Mouse (Mus musculus) heart, adult 18-20 months (tissue): ENCODE measurements around the gene Slc29a1. TPM values are rescaled to one million over a fixed set of nuclear protein-coding genes. Genes with fewer than 3 reads are reported as not detected.

Experiments used
- DNase-seq, 2 experiments: peaks; one replicate each; pipeline ENCODE4 v3.0.0; 2021 to 2022; ENCODE audit warnings: mixed read lengths in 1 of 2
- total RNA-seq, 2 experiments: library from RNA; stranded (reverse); gene quantifications; 2 replicates each; pipeline ENCODE4 v1.2.3; 2021

The Slc29a1 gene
- total RNA-seq, 2 experiments from 2014 or later, result 65.0 to 67.4 TPM

DNA sequence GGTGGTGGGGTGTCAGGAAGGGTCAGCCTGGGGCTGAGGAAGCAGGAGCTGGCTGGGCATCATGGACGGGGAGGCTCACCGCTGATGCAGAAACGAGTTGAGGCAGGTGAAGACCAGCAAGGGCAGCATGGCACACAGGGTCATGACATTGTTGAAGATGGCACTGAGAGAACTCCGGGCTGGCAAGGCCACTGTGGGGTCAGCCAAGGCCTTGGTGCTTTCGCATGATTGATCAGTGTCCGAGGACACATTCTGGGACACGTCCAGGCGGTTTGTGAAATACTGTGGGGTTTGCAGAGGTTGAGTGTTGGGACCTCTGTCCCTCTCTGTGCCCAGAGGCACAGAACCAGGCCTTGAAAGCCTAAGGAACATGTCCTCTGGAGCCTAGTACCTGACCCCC, 9.6 kb downstream of the Slc29a1 start:
- no peak for DNase-seq

DNA sequence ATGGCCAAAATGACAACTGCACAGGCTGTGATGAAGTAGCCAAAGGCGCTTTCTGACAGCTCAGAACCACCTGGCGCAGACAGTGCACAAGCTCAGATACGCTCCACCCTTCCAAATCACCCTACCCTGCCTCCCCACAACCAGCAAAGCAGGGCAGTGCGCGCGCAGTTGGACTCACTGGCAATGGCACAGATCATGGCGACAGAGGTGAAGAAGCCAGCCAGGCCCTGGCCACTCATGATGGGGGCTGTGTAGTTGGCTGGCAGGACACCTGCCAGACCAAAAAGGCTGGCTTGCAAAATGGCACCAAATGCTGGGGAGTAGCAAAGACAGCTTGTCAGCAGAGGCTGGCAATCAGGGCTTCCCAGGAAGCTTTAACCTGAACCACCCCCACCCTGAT, 10.2 kb downstream of the Slc29a1 start:
- no peak for DNase-seq

DNA sequence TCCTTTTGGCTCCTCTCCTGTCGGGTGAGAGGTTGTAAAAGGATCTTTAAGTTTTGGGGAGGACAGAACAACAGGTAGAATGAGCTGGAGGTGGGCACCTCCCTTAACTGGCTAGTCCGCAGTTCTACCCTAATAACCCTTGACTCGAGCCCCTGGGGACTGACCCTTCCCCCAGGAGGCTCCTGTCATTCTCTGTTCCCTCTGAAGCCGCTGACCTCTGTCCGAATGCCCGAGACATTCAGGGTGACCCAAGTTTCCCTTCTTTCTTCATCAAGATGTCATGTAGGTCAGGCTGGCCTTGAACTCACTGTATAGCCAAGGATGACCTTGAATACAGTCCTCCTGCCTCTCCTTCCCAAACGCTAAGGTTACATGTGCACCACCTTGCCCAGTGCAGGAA, 11.0 kb downstream of the Slc29a1 start:
- no peak for DNase-seq

DNA sequence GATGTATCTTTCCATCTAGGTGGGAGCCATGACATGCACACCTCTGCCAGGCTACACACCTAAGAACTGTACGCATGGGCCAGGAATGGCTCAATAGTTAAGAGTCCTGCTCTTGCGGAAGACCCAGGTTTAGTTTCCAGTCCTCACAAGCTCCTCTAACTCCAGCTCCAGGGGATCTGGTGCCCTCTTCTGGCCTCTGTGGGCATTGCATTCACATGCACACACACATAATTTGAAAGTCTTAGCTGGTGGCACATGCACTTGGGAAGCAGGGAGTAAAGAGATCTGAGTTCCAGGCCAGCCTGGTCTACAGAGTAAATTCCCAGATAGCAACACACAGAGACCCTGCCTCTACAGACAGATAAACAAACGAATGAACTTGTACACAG, 13.0 kb downstream of the Slc29a1 start:
- no peak for DNase-seq

DNA sequence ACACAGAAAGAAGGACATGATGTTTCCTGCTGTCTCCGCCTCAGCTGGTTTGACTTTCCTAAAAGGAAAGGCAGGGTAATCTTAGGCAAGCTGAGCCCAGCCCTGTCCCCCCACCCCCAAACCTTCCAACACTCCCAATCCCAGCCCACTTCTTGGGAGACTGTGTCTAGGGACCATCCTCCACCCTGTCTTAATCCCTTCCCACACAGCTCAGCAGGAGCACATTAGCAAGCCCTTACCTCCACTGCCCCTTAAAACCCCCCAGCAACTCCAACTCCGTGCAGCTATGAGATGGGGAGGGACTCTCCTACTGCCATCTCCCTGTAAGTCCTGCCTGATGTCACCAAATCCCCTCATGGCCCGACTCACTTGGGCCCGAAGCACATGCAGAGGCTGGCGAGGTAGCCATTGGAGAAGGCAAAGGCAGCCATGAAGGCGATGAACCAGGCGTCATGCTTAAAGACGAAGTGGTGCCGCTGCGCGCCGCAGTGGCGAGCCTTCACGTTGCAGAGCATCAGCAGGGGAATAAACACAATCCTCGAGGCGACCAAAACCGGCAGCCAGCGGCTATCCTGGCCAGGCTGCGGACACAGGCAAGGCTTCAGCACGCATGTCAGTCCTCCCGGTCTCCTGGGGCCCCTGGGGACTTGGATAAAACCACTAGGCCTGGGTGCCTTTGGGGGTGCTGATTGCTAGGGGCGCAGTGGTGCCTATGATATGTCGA, 13.5 kb downstream of the Slc29a1 start:
- DNase-seq, result no peak

DNA sequence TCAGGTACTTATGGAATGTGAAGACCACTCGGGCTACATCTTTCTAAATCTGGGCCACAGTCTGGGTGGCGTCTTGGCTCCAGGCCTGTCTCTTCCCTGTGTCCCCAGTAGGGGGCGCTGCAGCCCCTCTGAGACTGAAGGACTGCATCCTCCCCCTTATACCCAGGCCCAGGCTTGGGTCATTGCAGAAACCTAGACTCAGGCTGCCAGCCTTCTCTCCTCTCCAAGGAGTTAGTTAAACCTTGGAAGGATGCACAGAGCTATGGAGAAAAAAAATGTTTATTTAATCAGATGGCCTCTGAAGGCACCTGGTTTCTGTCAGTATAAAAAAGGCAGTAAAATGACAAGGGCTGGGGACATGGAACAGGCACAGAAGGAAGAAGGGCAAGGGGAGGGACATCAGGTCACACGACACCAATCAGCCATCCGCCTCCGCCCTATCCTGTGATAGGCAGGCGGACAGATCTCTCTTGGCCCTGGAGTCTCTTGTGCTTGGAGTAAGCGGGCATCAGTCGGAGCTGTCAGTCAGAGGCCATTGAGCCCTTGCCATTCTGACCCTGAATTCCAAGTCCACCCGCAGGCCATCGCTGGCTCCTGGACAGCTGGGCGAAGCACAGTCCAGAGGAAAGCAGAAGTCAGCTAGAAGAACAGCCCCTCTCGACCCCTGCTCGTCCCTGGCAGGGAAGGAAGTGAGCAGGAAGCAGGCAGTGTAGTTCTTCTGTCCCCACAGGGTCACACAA, 14.3 kb downstream of the Slc29a1 start:
- DNase-seq, result peak; percentile 89 to 92

DNA sequence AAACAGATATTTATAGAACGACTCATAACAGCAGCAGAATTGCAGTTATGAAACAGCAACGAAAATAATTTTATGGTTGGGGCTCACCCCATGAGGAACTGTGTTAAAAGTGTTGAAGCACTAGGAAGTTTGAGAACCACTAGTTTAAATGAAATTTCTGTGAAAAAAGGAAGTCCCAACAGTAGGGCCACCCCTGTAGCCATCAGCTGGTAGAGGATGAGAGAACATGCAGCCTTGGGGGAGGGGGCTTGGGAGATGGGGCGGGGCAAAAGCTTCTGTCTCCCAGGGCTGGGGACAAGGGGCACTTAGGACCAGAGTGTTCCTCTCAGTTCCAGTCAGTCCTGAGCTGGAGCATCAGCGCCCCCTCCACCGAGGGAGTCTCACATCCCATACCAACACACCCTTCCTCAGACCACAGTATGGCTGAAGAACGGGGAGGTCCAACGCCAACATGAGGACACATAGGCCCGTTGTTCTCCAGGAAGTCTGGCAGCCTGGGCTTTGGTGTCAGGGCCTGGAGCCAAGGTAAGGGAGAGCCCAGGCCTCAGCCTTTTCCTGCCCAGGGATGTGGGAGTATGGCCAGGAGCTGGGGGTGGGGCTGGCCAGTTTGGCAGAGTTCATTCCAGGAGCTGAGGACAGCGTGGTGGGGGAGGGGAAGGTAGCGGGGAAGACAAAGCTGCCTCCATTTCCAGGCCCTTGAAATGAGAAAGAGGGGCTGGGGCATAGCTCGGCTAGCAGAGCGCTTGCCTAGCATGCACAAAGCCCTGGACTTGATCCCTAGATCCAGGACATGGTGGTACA, 15.1 kb downstream of the Slc29a1 start:
- DNase-seq, result peak; percentile 94 to 96

DNA sequence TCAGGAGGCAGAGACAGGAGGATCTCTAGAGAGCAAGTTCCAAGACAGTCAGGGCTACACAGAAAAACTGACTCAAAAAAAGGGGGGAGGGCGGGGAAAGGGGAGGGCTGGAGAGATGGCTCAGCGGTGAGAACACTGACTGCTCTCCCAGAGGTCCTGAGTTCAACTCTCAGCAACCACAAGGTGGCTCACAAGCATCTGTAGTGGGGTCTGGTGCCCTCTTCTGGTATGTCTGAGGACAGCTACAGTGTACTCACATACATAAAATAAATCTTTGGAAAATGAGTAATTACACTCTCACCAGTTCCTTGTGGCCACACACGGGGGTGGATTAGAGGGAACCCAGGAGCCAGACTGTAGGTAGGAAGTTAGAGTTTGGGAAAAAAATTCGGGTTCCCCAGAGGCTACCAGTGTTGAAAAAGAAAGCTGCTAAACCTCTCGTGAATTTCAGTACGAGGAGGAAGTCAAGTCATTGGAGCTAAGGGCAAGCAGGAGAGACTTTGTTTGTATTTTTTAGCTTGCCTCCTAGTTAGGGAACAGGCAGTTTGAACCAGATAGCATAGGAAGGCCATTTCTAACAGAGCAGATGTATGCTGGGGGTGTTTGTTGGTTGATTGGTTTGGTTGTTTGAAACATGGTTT, 16.6 kb downstream of the Slc29a1 start:
- no peak for DNase-seq

DNA sequence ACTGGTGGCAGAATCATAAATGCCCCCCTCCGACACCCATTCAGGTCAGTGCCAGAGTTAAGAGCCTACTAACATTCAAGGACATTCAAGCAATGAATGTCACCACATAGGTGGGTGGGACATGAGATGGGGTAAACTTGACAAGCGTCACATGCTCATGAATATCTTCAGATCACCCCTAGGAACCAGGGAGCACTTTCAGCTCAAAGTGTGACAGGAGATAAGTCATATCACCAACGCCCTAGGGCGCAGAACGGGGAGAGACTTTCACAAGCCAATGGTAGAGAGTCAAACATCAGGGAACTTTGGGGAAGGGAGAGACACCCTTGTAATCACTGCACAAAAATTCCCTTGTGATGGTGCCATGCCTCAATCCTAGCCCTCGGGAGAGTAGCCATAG, 17.2 kb downstream of the Slc29a1 start:
- no peak for DNase-seq

DNA sequence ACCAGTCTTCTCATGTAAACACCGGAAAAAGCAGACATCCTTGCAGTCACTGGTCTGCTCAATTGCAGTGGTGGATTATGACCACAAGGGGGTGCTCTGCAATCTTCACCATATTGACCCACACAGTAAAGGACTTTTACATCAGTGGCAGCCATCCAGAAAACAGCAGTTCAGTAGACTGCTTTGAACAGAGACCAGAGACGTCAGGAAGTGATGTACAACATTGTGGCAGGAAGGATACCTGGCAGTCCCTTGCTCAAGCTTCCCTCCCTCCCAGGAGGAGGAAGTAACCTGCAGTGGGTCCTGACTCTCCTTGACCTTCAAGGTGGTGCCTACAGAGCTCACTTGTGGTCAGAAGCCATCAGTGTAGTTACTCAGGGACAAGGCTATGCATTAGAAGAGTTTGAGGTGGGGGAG, 17.8 kb downstream of the Slc29a1 start:
- peak; percentile 75 to 85 for DNase-seq

DNA sequence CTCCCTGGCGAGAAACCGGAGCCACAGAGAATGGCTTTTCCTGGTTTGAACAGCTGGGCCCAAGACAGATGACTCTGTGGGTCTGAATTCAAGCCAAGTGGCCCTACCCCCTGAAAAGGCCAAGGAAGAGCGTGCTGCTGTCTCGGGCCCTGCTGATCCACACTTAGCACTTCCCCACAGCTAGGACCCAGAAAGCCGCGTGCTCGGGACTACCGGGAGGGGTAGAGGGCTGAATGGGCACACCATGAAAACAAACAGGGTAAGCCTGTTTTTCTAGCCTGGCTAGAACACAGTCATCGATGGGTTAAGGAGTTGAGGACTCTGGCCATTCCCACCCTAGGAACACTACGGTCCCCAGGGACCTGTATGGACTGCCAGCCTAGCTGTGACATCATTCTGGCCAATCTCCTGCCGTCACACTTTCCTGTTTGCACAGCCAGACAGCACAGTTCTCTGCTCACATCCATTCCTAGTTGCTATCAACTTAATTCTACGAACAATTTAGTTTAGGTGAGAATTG, 18.4 kb downstream of the Slc29a1 start:
- DNase-seq, result peak in 1 of 2 experiments; percentile 69

DNA sequence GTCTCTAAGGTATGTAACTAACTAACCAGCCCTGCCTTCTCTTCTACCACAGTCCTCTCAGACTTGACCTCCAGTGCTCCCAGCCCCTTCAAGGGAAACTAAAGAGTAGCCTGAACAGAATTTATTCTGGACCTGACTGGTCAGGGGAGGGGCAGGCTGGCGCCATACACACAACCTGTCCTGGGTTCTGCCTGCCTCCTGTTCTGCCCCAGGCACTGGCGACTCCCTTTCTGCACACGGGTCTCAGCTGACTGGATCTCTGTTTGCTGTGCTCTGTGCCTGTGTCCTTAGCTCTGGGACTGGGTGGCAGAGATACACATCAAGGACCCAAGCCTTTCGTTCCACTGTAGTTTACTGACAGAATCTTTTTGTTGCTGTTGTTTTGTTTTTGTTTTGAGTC, 19.9 kb downstream of the Slc29a1 start:
- DNase-seq, result no peak

DNA sequence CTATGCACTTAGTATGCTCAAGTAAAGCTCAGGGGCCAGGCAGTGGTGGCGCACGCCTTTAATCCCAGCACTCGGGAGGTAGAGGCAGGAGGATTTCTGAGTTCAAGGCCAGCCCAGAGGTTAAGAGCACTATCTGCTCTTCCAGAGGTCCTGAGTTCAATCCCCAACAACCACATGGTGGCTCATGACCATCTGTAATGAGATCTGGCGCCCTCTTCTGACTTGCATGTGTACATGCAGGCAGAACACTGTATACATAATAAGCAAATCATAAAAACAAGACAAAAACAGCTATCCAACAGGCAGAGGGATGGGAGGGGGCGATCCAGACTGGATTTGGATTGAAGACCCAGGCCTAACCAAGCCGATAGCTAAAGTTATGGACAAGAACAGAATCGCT, 20.6 kb downstream of the Slc29a1 start:
- no peak for DNase-seq

DNA sequence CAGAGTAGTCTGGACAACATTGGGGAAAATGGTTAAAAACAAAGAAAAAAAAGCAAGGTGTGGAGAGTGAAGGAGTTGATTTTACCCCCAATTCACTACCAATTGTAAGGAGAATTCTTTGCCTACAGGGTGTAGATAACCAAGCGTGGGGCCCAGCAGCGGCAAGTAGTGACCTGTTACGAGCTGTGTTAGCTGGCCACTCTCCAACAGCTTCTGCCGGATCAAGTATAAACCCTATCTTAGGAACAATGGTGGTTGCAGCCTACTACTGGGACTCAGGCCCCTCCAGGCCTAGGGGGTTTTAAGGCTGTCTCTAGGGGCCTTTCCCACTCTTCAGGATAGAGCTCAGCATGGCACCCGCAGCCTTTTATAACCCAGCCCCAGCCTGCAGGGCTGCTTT, 21.2 kb downstream of the Slc29a1 start:
- DNase-seq, result no peak

DNA sequence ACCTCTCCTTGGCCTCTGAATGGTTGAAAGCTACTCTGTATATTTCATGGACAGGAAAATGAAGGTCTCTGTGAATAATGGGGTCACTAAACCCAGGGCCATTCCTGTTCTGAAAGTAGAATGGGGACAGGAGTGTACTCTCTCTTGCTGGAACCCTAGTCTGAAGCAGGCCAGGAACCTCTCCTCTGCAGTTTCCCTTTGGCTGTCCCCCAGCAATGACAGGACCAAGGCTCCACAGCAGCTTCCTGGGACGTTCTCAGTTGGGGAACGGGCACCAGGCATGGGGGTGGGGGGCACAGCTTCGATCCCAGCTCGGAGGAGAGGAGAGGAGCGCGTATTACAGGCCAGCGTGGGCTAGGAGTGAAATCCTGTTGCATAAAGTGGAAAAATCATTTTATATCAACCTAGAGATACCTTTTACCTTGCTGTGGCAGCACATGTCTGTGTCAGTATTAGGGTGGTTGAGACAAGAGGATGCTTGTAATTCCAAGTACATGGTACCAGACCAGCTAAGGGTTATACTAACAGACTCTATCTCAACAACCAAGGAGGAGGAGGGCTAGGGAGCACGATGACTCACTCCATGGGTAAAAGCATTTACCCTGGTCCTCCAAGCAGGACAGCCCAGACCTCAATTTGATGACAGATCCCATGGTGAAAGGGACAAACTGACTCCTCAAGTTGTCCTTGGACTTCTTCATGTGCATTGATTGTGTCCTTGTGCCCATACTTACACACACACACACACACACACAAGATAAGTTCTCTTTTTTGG, 24.1 kb downstream of the Slc29a1 start:
- no peak for DNase-seq

DNA sequence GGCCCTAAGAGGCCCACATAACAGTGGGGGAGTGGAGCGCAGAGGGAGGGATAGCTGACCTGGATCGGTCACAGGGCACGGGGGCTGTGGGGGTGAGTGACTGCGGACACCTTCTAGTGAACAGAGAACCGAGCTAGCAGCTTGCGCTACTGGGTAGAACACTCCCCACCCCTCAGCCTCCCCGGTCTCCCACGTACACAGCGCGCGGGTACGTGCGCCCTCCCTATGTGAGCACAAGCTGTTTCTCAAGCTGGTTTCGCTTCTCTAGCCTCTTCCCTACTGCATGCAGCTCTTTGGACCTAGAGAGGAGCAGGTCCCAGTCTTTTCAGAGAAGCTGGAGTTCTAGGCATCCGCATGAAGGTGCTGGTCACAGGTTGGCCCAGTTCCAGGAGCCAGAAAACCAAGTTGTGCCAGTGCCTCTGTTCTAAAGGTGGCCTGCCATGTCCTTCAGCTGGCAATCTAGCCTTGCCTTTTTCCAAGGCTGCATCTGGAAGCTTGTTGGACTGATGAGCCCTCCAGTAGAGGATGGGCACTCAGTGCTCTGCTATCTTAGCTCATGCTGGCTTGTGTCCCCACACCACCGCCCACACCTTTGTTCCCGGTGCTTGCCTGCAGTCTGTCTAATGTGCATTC, 25.2 kb downstream of the Slc29a1 start:
- DNase-seq, result peak; percentile 83 to 85

DNA sequence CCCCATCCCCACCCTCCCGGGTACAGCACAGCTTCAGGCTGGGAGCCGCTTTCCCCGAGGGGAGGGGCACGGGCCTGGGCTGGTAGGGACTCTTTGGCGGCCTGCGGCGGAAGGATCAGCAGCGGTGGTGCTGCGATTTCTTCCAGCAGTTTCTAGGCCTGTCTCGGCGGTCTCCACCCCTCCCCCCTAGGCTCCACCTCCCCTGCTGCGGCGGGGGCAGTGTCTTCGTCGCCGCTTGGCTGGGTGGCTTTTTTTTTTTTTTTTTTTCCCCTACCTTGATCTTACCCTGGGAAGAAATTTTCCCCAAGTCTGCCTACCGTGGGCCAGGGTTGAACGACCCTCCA, 25.7 kb downstream of the Slc29a1 start:
- peak; percentile 97 to 98 for DNase-seq

DNA sequence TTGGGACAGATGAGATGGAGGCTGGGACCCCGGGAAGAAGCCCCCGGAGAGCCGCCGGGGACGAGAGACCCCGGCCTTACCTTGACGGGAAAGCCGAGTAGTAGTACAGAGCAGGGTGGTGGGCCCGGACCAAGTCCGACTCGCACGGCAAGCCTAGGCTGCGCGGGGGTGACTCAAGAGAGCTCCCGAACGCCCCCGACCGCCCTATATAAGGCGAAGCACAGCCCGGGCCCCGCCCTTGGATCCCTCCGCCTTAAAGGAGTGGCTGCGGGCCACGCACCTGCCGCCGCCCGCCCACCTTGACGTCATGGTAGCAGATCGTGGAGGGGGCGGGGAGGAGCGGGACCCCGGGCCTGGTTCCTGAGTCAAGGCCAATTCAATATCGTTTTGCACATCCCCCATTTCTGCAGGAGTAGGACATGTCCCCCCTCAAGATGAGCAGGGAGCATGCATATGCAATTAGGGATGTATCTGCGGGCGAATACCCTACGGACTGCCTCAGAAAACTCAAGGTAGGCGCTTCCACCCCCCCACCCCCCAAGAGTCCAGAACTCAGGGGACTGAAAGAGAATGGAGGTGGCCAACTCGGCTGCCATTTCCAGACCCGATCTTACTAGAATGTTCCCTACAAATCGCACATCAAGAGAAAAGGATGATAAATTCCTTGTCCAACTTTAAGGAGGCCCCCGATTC, 26.2 kb downstream of the Slc29a1 start, which contains the start of gene Hsp90ab1:
TSS of gene Hsp90ab1 (minus strand) at position 185 of the 693 bp plus-strand sequence.
- peak; percentile 99 to 100 for DNase-seq

DNA sequence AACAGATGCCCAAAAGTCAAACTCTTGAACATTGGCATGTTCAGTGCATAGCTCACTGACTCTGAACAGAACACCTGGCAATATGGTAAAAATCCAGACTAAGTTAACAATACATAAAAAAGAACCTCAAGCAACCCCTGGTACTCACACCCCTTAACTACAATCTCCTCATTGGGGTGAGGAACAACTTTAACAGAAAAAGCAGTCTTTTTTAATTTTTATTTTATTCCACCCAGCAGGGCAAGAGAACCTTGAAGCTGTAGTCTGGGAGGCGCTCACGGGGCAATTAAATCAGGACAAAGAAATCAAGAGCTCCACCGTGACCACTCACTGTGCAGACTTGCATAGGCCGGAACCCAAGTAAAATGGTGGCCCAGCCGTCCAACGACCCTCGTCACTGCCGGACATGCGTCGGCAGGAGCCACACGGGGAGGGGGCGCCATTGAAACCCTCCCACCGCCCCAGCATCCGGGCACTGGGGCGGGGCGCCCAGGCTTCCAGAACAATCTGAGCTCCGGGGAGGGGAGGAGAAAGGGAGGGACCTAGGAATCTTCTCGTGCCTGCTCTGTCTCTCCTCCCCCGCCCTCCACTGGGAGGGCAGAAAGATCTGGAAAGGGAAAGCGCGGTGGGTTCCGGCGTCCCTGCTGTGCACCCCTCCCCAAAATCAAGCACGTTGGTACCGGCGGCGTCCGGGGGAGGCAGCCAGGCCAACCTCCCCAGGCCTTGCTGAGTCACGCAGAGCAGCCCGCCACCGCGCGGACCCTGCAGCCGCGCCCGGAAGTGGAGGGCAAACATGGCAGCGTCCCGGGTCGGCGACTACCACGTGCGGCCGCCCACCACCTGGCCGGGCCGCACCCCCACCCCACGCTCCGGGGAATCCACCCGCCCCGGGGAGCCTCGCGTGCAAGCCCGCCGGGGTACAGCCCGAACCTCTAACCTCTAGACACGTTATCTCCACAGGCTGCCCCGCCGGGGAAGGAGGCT, 27.0 kb downstream of the Slc29a1 start:
- peak; percentile 89 to 90 for DNase-seq
